Mouse (Mus musculus) liver, adult 2 months (tissue): Measurements from ENCODE around the gene Abcb9. TPM values are rescaled to one million over a fixed set of nuclear protein-coding genes. Genes with fewer than 3 reads are reported as not detected.
A peak's percentile ranks its signal among the peaks of the same experiment; 100 is the strongest.

Source experiments
- DNase-seq: peaks from one replicate; pipeline ENCODE4 v3.0.0-alpha.2; 2011; ENCODE audit warnings: low read depth, low spot score; ENCODE audit errors: extremely low read depth
- H3K27ac ChIP-seq: fragments of 200-500 bp; replicated peaks from 2 replicates; pipeline ENCODE4 v1.5.1; 2012; ENCODE audit warnings: low read depth, mild to moderate bottlenecking, control low read depth, inconsistent platforms, low read length; ENCODE audit not compliant: insufficient read depth
- H3K27me3 ChIP-seq: fragments of 200-500 bp; 2 replicates; pipeline ENCODE4 v1.6.1; 2012; ENCODE audit warnings: mild to moderate bottlenecking, moderate library complexity, low read length, inconsistent platforms; ENCODE audit not compliant: control insufficient read depth, insufficient read depth
- H3K36me3 ChIP-seq: fragments of 200-500 bp; 2 replicates; pipeline ENCODE4 v1.6.1; 2012; ENCODE audit warnings: low read length, inconsistent platforms; ENCODE audit not compliant: control insufficient read depth, insufficient read depth
- H3K4me1 ChIP-seq: fragments of 200-500 bp; 2 replicates; pipeline ENCODE4 v1.6.1; 2011; ENCODE audit warnings: low read length; ENCODE audit not compliant: control insufficient read depth, insufficient read depth
- H3K4me3 ChIP-seq: fragments of 200-500 bp; 2 replicates; pipeline ENCODE4 v1.5.1; 2011; ENCODE audit warnings: low read depth, mild to moderate bottlenecking, control low read depth, low read length, moderate library complexity; ENCODE audit not compliant: insufficient read depth
- H3K79me2 ChIP-seq: fragments of 200-500 bp; 2 replicates; pipeline ENCODE4 v1.6.1; 2012; ENCODE audit warnings: inconsistent platforms, mild to moderate bottlenecking, low read length, moderate library complexity; ENCODE audit not compliant: control insufficient read depth, insufficient read depth
- H3K9ac ChIP-seq: fragments of 200-500 bp; 2 replicates; pipeline ENCODE4 v1.6.1; 2012; ENCODE audit warnings: low read depth, mild to moderate bottlenecking, control low read depth, inconsistent platforms, low read length
- CTCF ChIP-seq: fragments of 200-500 bp; IDR thresholded peaks from 2 replicates; pipeline ENCODE4 v1.5.1; 2011; ENCODE audit warnings: low read depth, low read length, control low read depth
- POLR2A ChIP-seq: fragments of 200-500 bp; IDR thresholded peaks from 2 replicates; pipeline ENCODE4 v1.6.1; 2011; ENCODE audit warnings: low read length, control low read depth; ENCODE audit not compliant: insufficient read depth; ENCODE audit errors: extremely low read depth
- WGBS: fragments of 180-500 bp; shearing (Covaris S2); methylation state at CpG from one replicate; pipeline ENCODE4 v1.1.7; 2018; 5-methylcytosine and 5-hydroxymethylcytosine counted together
- polyA plus RNA-seq: library from polyadenylated mRNA; depleted of rRNA; stranded (reverse); fragments of >200 nt; gene quantifications from 2 replicates; pipeline ENCODE4 v1.2.3, GENCODE M21; 2012
- total RNA-seq: library from RNA; depleted of rRNA; stranded (reverse); fragments of >200 nt; gene quantifications from 2 replicates; pipeline ENCODE4 v1.2.3, GENCODE M21; 2014

Gene Abcb9
- total and polyA plus RNA-seq, 2 experiments, result 0.74 to 2.4 TPM

DNA sequence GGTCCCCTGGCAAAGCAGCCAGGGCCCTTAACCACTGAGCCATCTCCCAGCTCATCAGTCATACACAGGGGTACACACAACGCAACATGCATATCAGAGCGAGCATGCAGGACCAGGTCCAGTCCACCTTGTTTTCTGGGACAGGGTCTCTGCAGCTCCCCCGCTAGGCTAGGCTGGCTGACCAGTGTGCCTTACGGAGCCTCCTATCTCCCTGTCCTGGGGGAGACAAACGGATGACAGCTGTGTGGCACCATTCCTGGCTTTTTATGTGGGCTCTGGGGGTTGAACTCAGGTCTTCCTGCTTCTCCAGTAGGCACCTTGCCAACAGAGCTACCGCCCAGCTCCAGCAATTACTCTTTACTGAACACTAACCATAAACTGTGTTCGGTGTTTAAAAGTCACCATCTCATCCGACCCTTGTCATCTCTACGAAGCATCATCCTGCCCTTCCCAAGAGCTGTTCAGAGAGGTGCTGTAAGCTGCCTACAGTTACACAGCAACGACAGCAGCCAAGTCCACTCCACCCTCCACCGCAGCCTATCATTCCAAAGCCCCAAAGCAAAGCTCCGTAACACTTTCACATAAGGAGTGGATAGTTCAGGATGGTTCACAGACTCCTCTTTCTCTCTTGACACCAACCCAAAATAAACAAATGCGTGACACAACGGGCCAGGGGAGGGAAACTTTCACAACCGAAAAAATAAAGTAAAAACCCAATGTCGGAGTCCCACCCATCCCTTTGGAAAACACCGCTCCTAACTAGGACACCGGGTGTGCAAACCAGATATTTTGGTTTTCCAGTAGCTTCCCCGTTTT is 66.2 kb downstream of the Abcb9 start:
- Histone ChIP-seq H3K9ac (peak overlapping the region; percentile 38), H3K4me1 (peaks cover 51% of the 10 kb centered on the region), H3K4me3 (no peak overlapping the region; the same call in 1 of the 2 replicates), H3K36me3 (no peaks in the 10 kb centered on the region), H3K27ac (peak overlapping the region; percentile 81), H3K79me2 (peaks cover 34% of the 10 kb centered on the region; the same call in 1 of the 2 replicates), H3K27me3 (no peaks in the 10 kb centered on the region)
- no peak for TF ChIP-seq POLR2A
- TF ChIP-seq CTCF, result no peak
- peak; percentile 87 for DNase-seq
- 27% methylated on average over 19 of the region's 19 CpGs for WGBS

GRCm38 (mm10) chr5:124028680-124029079 is 66.9 kb downstream of the Abcb9 start:
- Histone ChIP-seq H3K27ac (no peak overlapping the region), H3K4me3 (no peak overlapping the region), H3K4me1 (peaks cover 51% of the 10 kb centered on the region), H3K36me3 (no peaks in the 10 kb centered on the region), H3K9ac (no peak overlapping the region), H3K79me2 (peaks cover 41% of the 10 kb centered on the region; the same call in 1 of the 2 replicates), H3K27me3 (no peaks in the 10 kb centered on the region)
- TF ChIP-seq POLR2A, result no peak
- no peak for TF ChIP-seq CTCF
- DNase-seq, result no peak
- WGBS, result 67% methylated on average over 7 of the region's 7 CpGs

DNA sequence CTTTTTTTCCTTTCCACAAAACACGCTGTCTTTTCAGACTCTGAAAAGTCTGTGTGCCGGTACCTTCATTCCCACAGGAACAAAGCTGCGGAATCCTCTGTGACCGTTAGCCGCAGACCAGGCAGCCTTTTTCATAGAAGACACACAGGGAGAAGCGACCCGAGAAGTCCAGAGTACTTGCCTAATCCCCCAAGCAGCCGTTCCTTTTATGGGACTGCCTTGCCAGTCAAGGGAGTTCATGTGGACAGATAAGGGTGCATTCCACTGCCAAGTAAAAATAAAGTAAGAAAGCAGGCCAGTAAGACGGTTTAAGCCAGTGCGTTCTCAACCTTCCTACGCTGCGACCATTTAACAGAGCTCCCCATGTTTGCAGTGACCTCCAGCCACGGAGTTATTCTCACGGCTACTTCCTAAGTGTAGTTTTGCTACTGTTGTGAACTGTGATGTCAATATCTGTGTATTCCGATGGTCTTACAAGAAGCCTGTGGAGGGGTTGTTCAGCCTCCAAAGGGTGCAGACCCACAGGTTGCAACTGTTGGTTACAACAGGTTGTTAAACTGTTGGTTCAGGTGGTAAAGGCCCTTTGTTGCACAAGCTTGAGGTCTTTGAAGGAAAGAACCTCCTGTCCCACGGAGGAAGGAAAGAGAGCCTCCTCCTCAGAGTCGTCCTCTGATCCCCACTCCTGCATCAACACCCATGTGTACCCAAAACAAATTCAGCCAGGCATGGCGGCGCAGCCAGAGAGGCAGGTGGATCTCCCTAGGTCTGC is 67.7 kb downstream of the Abcb9 start:
- TF ChIP-seq CTCF (no peak), POLR2A (no peak)
- H3K36me3 ChIP-seq, result no peaks in the 10 kb centered on the region
- peaks cover 51% of the 10 kb centered on the region for H3K4me1 ChIP-seq
- DNase-seq, result no peak
- H3K9ac ChIP-seq, result peak overlapping the region; percentile 22; the same call in 1 of the 2 replicates
- H3K4me3 ChIP-seq, result no peak overlapping the region
- peak overlapping the region; percentile 59 for H3K27ac ChIP-seq
- H3K27me3 ChIP-seq, result no peaks in the 10 kb centered on the region
- peaks cover 46% of the 10 kb centered on the region; the same call in 1 of the 2 replicates for H3K79me2 ChIP-seq
- 45% methylated on average over 19 of the region's 19 CpGs for WGBS

GRCm38 (mm10) chr5:124026568-124026967 is 69.0 kb downstream of the Abcb9 start:
- DNase-seq, result no peak
- peaks cover 41% of the 10 kb centered on the region; the same call in 1 of the 2 replicates for H3K79me2 ChIP-seq
- no peaks in the 10 kb centered on the region for H3K36me3 ChIP-seq
- WGBS, result 37% methylated on average over 5 of the region's 5 CpGs
- no peak overlapping the region for H3K9ac ChIP-seq
- H3K27me3 ChIP-seq, result no peaks in the 10 kb centered on the region
- no peak overlapping the region for H3K4me3 ChIP-seq
- H3K4me1 ChIP-seq, result peaks cover 52% of the 10 kb centered on the region
- TF ChIP-seq CTCF, result no peak
- no peak for TF ChIP-seq POLR2A
- peak overlapping the region; percentile 74 for H3K27ac ChIP-seq

DNA sequence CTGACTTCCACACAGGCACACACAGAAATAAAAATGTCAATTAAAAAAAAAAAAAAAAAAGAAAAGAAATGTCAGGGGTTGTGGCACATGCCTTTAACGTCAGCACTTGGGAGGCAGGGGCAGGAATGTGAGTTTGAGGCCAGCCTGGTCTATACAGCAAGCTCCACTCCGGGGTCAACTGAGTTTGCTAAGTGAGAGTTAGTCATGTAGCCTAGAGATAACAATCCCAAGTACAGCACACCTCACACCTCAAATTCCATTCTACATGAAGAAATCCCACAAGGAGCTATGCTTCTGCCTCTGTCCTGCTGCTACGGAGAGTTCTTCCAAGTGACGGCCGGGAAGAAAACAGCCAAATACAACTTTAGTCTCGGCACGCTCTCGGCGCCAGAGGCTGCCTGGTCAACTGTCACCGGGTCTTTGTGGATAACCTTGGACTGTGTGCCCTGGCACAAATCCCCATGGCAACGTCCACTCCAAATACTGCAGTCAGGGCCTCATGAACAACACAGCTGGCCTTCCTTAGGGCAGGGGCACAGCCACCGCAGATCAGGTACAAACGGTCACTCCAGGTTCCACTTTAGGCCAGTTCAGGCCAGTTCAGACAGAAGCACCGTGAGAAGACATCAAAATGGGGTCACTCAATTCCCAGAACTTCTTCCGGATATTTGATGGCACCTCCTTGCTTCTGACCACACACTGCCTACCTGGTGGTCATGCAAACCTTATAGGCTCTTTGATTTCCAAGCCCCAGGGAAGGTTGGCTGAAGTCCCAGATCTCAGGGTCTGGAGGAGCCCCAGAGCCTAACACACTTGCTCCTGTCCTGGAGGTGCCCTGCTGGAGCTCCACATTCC is 69.8 kb downstream of the Abcb9 start:
- TF ChIP-seq CTCF (no peak), POLR2A (no peak)
- Histone ChIP-seq H3K79me2 (peaks cover 34% of the 10 kb centered on the region; the same call in 1 of the 2 replicates), H3K27ac (peak overlapping the region; percentile 74), H3K27me3 (no peaks in the 10 kb centered on the region), H3K9ac (peak overlapping the region; percentile 19; the same call in 1 of the 2 replicates), H3K36me3 (no peaks in the 10 kb centered on the region), H3K4me1 (peaks cover 56% of the 10 kb centered on the region), H3K4me3 (no peak overlapping the region)
- 26% methylated on average over 15 of the region's 15 CpGs for WGBS
- DNase-seq, result peak; percentile 98
